8 mouse cellular contexts compared by ENCODE assay signal in the genomic region with DNA sequence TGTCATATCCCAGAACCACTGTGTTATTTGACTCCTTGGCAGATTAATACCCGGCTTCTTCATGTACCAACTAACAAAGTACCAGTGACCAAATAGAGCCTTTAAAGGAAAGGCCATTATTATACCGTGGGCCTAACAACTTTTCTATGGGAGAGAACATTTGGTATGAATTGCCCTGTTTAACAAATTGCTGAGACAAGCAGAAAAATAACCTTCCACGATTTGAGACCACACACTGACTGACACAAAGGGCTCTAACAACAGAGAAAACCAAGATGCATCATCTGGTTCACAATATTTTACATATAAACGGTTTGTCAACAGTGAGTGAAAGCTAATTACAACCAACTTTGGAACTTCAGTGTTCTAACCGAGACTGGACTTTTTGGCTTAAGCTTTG. TPM values are rescaled to one million over a fixed set of nuclear protein-coding genes. Genes with fewer than 3 reads are reported as not detected.
DNase-seq lines count a peak whose midpoint lies in the region; ATAC-seq and TF ChIP-seq lines count a peak whose summit lies in the region.

No protein-coding gene starts in this region.

- no peak for TF ChIP-seq CTCF in cerebellum, adult 2 months (IDR thresholded peaks at IDR 0.05; ENCODE audit: borderline replicate concordance, insufficient read depth, low read depth, low read length)

- ATAC-seq in megakaryocyte, adult 5-6 weeks (ENCODE audit: poor library complexity, severe bottlenecking), result no peak
- ATAC-seq in limb, embryonic 12.5 days (ENCODE audit: insufficient number of reproducible peaks, insufficient read depth, low FRiP score, low TSS enrichment, low read depth), result no peak
- ATAC-seq in stomach, embryonic 16.5 days (ENCODE audit: insufficient read depth, low FRiP score), result no peak

- H3K27ac ChIP-seq in cerebellum, adult 2 months (ENCODE audit: insufficient read depth, low read length), result no peak overlapping the region
- H3K27ac ChIP-seq in limb, embryonic 12.5 days, result 0 out of 2 replicates have a peak overlapping the region, but pooled peaks have one; percentile 81
- H3K27ac ChIP-seq in stomach, embryonic 16.5 days (ENCODE audit: low read length), result no peak overlapping the region

- H3K9me3 ChIP-seq in megakaryocyte, embryonic 14.5 days, result no peaks in the 10 kb centered on the region
- no peaks in the 10 kb centered on the region for H3K9me3 ChIP-seq in limb, embryonic 12.5 days
- no peaks in the 10 kb centered on the region for H3K9me3 ChIP-seq in stomach, embryonic 16.5 days (replicated peaks; ENCODE audit: control insufficient read depth, low read length)

- H3K27me3 ChIP-seq in cerebellum, adult 2 months (ENCODE audit: control insufficient read depth, insufficient read depth, low read length), result no peaks in the 10 kb centered on the region
- H3K27me3 ChIP-seq in megakaryocyte, embryonic 14.5 days (replicated peaks), result peaks cover 2% of the 10 kb centered on the region
- H3K27me3 ChIP-seq in limb, embryonic 12.5 days, result no peaks in the 10 kb centered on the region
- no peaks in the 10 kb centered on the region for H3K27me3 ChIP-seq in stomach, embryonic 16.5 days (ENCODE audit: control insufficient read depth, insufficient read depth, low read length)

- TF ChIP-seq POLR2A in cerebellum, adult 2 months (IDR thresholded peaks at IDR 0.05; ENCODE audit: borderline replicate concordance, insufficient read depth, low read length), result no peak

- 4% methylated on average over 5 of the region's 5 CpGs for WGBS in cerebellum, adult 2 months
- 16% methylated on average over 5 of the region's 5 CpGs for WGBS in limb, embryonic 12.5 days
- 13% methylated on average over 5 of the region's 5 CpGs for WGBS in stomach, embryonic 16.5 days

- H3K4me1 ChIP-seq in cerebellum, adult 2 months (ENCODE audit: control insufficient read depth, insufficient read depth, low read length), result no peaks in the 10 kb centered on the region
- peaks cover 19% of the 10 kb centered on the region; the same call in 1 of the 2 replicates for H3K4me1 ChIP-seq in megakaryocyte, embryonic 14.5 days
- peaks cover 11% of the 10 kb centered on the region for H3K4me1 ChIP-seq in limb, embryonic 12.5 days (replicated peaks)
- peaks cover 13% of the 10 kb centered on the region for H3K4me1 ChIP-seq in stomach, embryonic 16.5 days (ENCODE audit: control insufficient read depth, insufficient read depth, low read length)

- peak overlapping the region; percentile 79 for H3K4me2 ChIP-seq in limb, embryonic 12.5 days
- peak overlapping the region; percentile 89 for H3K4me2 ChIP-seq in stomach, embryonic 16.5 days (ENCODE audit: low read depth, low read length)

- H3K4me3 ChIP-seq in cerebellum, adult 2 months (replicated peaks; ENCODE audit: insufficient read depth, low read depth, low read length), result peak overlapping the region; percentile 78
- peak overlapping the region; percentile 97 for H3K4me3 ChIP-seq in megakaryocyte, embryonic 14.5 days (replicated peaks)
- peak overlapping the region; percentile 93 for H3K4me3 ChIP-seq in limb, embryonic 12.5 days (replicated peaks)
- peak overlapping the region; percentile 98 for H3K4me3 ChIP-seq in stomach, embryonic 16.5 days (replicated peaks; ENCODE audit: low read length)

- H3K36me3 ChIP-seq in megakaryocyte, embryonic 14.5 days (replicated peaks; ENCODE audit: low read length), result peaks cover 19% of the 10 kb centered on the region
- H3K36me3 ChIP-seq in limb, embryonic 12.5 days, result peaks cover 14% of the 10 kb centered on the region
- H3K36me3 ChIP-seq in stomach, embryonic 16.5 days (ENCODE audit: control insufficient read depth, insufficient read depth, low read length), result 0 out of 2 replicates have a peak, but pooled peaks cover 2% of the 10 kb centered on the region

- no peak for DNase-seq in cerebellum, adult 2 months
- no peak for DNase-seq in cerebellum, postnatal 36 days
- DNase-seq in layer of hippocampus, postnatal 36 days, result no peak
- DNase-seq in adrenal gland, postnatal 14 days, result no peak

- H3K9ac ChIP-seq in limb, embryonic 12.5 days (replicated peaks), result peak overlapping the region; percentile 97
- peak overlapping the region; percentile 93 for H3K9ac ChIP-seq in stomach, embryonic 16.5 days (ENCODE audit: low read length)

RNA-seq across cellular contexts. Expression of gene Ei24, which starts 1.0 kb away (rescaled TPM):
- polyA plus RNA-seq in cerebellum, adult 2 months (2012; rRNA removed), result 112 and 113 TPM in 2 replicates
- 17.8 and 23.7 TPM in 2 replicates for polyA plus RNA-seq in megakaryocyte, embryonic 14.5 days (2012; ENCODE audit: insufficient read depth, low replicate concordance)
- total RNA-seq in megakaryocyte, adult 5-6 weeks (2015), result 35.4 and 37.6 TPM in 2 replicates
- total RNA-seq in megakaryocyte, adult 5-6 weeks (2017), result 31.8 and 32.5 TPM in 2 replicates
- 103 and 106 TPM in 2 replicates for polyA plus RNA-seq in limb, embryonic 12.5 days (2016; fragmentation: Nextera tagmentation; extraction: Ambion mirVana)
- polyA plus RNA-seq in stomach, embryonic 16.5 days (2015; fragmentation: Nextera tagmentation; extraction: Ambion mirVana), result 89.4 and 98.4 TPM in 2 replicates
- total RNA-seq in layer of hippocampus, postnatal 36 days (2021), result 100 to 1,000 TPM in 1 of 2 experiments, 10 to 100 TPM in 1; 90.0 to 100 TPM
- 148 and 151 TPM in 2 replicates for total RNA-seq in adrenal gland, postnatal 14 days (2021)

RNA-seq across cellular contexts. Expression of gene Fez1, which starts 25.4 kb away (rescaled TPM):
- polyA plus RNA-seq in cerebellum, adult 2 months (2012; rRNA removed), result 451 and 465 TPM in 2 replicates
- polyA plus RNA-seq in megakaryocyte, embryonic 14.5 days (2012; ENCODE audit: insufficient read depth, low replicate concordance), result not detected in 2 replicates
- total RNA-seq in megakaryocyte, adult 5-6 weeks (2015), result 0.52 TPM in 1 of 2 replicates, not detected in the other
- 0.18 TPM in 1 of 2 replicates, not detected in the other for total RNA-seq in megakaryocyte, adult 5-6 weeks (2017)
- polyA plus RNA-seq in limb, embryonic 12.5 days (2016; fragmentation: Nextera tagmentation; extraction: Ambion mirVana), result 20.9 and 23.7 TPM in 2 replicates
- 13.1 and 14.4 TPM in 2 replicates for polyA plus RNA-seq in stomach, embryonic 16.5 days (2015; fragmentation: Nextera tagmentation; extraction: Ambion mirVana)
- total RNA-seq in layer of hippocampus, postnatal 36 days (2021), result 100 to 1,000 TPM; 287 to 299 TPM
- total RNA-seq in adrenal gland, postnatal 14 days (2021), result 4.9 and 11.2 TPM in 2 replicates

RNA-seq across cellular contexts. Expression of gene Stt3a, which starts 28.7 kb away (rescaled TPM):
- 47.4 and 61.2 TPM in 2 replicates for polyA plus RNA-seq in cerebellum, adult 2 months (2012; rRNA removed)
- 2.3 TPM in 2 replicates for polyA plus RNA-seq in megakaryocyte, embryonic 14.5 days (2012; ENCODE audit: insufficient read depth, low replicate concordance)
- 203 and 208 TPM in 2 replicates for total RNA-seq in megakaryocyte, adult 5-6 weeks (2015)
- total RNA-seq in megakaryocyte, adult 5-6 weeks (2017), result 453 and 508 TPM in 2 replicates
- polyA plus RNA-seq in limb, embryonic 12.5 days (2016; fragmentation: Nextera tagmentation; extraction: Ambion mirVana), result 243 and 250 TPM in 2 replicates
- 330 and 341 TPM in 2 replicates for polyA plus RNA-seq in stomach, embryonic 16.5 days (2015; fragmentation: Nextera tagmentation; extraction: Ambion mirVana)
- 10 to 100 TPM; 73.0 to 81.6 TPM for total RNA-seq in layer of hippocampus, postnatal 36 days (2021)
- 230 and 253 TPM in 2 replicates for total RNA-seq in adrenal gland, postnatal 14 days (2021)

Comparison
In these comparisons a context has a peak if more than half of its experiments do, and no peak if none do; other contexts are left out.
1. RNA of gene Fez1, which starts 25.4 kb away (polyA plus RNA-seq): 451 to 465 TPM in cerebellum, adult 2 months; 20.9 to 23.7 TPM in limb, embryonic 12.5 days, 13.1 to 14.4 TPM in stomach, embryonic 16.5 days and not detected in megakaryocyte, embryonic 14.5 days; every median in the first group is over 10 times any median in the second.
2. RNA of gene Stt3a, which starts 28.7 kb away (polyA plus RNA-seq): 330 to 341 TPM in stomach, embryonic 16.5 days, 243 to 250 TPM in limb, embryonic 12.5 days and 47.4 to 61.2 TPM in cerebellum, adult 2 months; 2.3 TPM in megakaryocyte, embryonic 14.5 days; every median in the first group is over 10 times any median in the second.
3. Peak in every context shown above with its lines, with median percentiles within 50 percentile points of each other: H3K4me3 ChIP-seq.